ENCODE assay signal across 9 mouse cellular contexts in the genomic region with DNA sequence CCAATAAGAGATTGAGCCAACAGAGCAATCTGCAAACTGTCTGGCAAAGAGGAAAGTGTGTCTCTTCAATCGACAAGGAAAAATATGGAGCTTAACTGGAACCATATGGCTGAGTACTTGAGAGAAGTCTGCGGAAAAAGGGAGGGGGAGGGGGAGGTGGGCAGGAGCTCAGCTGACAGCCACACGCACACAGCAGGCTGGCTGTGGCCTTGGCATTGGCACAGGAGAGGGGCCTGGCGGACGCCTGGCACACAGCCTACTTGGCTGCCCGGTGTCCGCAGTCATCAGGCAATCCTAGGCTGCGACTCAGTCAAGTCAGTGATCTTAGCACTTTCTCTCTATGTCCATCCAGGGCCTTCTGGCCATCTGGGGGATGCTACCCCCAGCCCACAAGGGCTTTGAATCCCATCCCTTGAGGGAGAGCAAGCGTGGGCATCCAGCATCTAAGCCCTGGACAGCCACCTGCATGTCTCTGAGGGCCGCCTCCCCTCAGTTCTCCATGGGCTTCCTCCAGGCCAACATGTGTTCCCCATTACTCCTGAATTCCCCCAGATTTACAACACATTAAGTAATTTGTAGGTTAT.
DNase-seq lines count a peak whose midpoint lies in the region; ATAC-seq and TF ChIP-seq lines count a peak whose summit lies in the region.
"Had no signal": no experiment of that assay in that cellular context is flagged by ENCODE, and none has a peak within 500 bp of the region (broad histone marks: within the 10 kb centered on the region; RNA-seq: fewer than 3 reads in every experiment).

No protein-coding gene starts in this region.

- H3K4me1 ChIP-seq in intestine, embryonic 15.5 days (replicated peaks), result peaks cover 12% of the 10 kb centered on the region
- H3K4me1 ChIP-seq in intestine, postnatal 0 days (replicated peaks; ENCODE audit: control insufficient read depth, insufficient read depth, low read length), result no peaks in the 10 kb centered on the region
- H3K4me1 ChIP-seq in forebrain, embryonic 14.5 days (ENCODE audit: control insufficient read depth, insufficient read depth, low read length), result peaks cover 47% of the 10 kb centered on the region
- peaks cover 40% of the 10 kb centered on the region for H3K4me1 ChIP-seq in hindbrain, embryonic 12.5 days
- H3K4me1 ChIP-seq in limb, embryonic 15.5 days, result peaks cover 52% of the 10 kb centered on the region
- peaks cover 3% of the 10 kb centered on the region for H3K4me1 ChIP-seq in stomach, postnatal 0 days (replicated peaks; ENCODE audit: control insufficient read depth, insufficient read depth)

- H3K9ac ChIP-seq in intestine, embryonic 15.5 days, result no peak overlapping the region
- H3K9ac ChIP-seq in intestine, postnatal 0 days (ENCODE audit: low read depth, low read length), result no peak overlapping the region
- H3K9ac ChIP-seq in forebrain, embryonic 14.5 days (ENCODE audit: low read length), result no peak overlapping the region
- no peak overlapping the region for H3K9ac ChIP-seq in hindbrain, embryonic 12.5 days
- H3K9ac ChIP-seq in limb, embryonic 15.5 days, result no peak overlapping the region
- no peak overlapping the region; the same call in 1 of the 2 replicates for H3K9ac ChIP-seq in stomach, postnatal 0 days (ENCODE audit: low read length)
- H3K9ac ChIP-seq: midbrain, embryonic 12.5 days had no signal

- 41% methylated on average over 10 of the region's 10 CpGs for WGBS in intestine, embryonic 15.5 days
- 59% methylated on average over 10 of the region's 10 CpGs for WGBS in intestine, postnatal 0 days
- WGBS in forebrain, embryonic 14.5 days, result 16% methylated on average over 10 of the region's 10 CpGs
- 24% methylated on average over 10 of the region's 10 CpGs for WGBS in hindbrain, embryonic 12.5 days
- WGBS in limb, embryonic 15.5 days, result 21% methylated on average over 10 of the region's 10 CpGs
- WGBS in stomach, postnatal 0 days, result 37% methylated on average over 10 of the region's 10 CpGs

- no peak for TF ChIP-seq CTCF in intestine, postnatal 0 days (IDR thresholded peaks at IDR 0.05; ENCODE audit: low read depth)
- no peak for TF ChIP-seq CTCF in stomach, postnatal 0 days (IDR thresholded peaks at IDR 0.05; ENCODE audit: low read depth)

- no peaks in the 10 kb centered on the region; the same call in 1 of the 2 replicates for H3K27me3 ChIP-seq in intestine, embryonic 15.5 days (replicated peaks)
- H3K27me3 ChIP-seq in intestine, postnatal 0 days (replicated peaks; ENCODE audit: control insufficient read depth, insufficient read depth, low read length), result no peaks in the 10 kb centered on the region
- H3K27me3 ChIP-seq in forebrain, embryonic 14.5 days (replicated peaks; ENCODE audit: control insufficient read depth, insufficient read depth, low read length), result peaks cover 9% of the 10 kb centered on the region
- H3K27me3 ChIP-seq in hindbrain, embryonic 12.5 days, result peaks cover 86% of the 10 kb centered on the region
- H3K27me3 ChIP-seq in limb, embryonic 15.5 days, result peaks cover 65% of the 10 kb centered on the region
- no peaks in the 10 kb centered on the region for H3K27me3 ChIP-seq in stomach, postnatal 0 days (ENCODE audit: control insufficient read depth, insufficient read depth, low read length)

- H3K4me3 ChIP-seq in intestine, embryonic 15.5 days (replicated peaks), result no peak overlapping the region
- no peak overlapping the region for H3K4me3 ChIP-seq in intestine, postnatal 0 days (ENCODE audit: low read depth, low read length)
- H3K4me3 ChIP-seq in forebrain, embryonic 14.5 days (ENCODE audit: low read depth, low read length), result no peak overlapping the region
- no peak overlapping the region for H3K4me3 ChIP-seq in hindbrain, embryonic 12.5 days
- no peak overlapping the region for H3K4me3 ChIP-seq in limb, embryonic 15.5 days
- no peak overlapping the region for H3K4me3 ChIP-seq in stomach, postnatal 0 days (ENCODE audit: low read depth, low read length)
- H3K4me3 ChIP-seq: midbrain, embryonic 12.5 days had no signal

- no peak for TF ChIP-seq EP300 in stomach, postnatal 0 days (optimal IDR thresholded peaks at IDR 0.05)

- H3K27ac ChIP-seq in intestine, embryonic 15.5 days, result no peak overlapping the region
- no peak overlapping the region for H3K27ac ChIP-seq in intestine, postnatal 0 days (ENCODE audit: low read depth, low read length)
- 0 out of 2 replicates have a peak overlapping the region, but pooled peaks have one; percentile 14 for H3K27ac ChIP-seq in forebrain, embryonic 14.5 days (ENCODE audit: low read depth, low read length)
- H3K27ac ChIP-seq in hindbrain, embryonic 12.5 days, result 0 out of 2 replicates have a peak overlapping the region, but pooled peaks have one; percentile 1
- H3K27ac ChIP-seq in limb, embryonic 15.5 days, result peak overlapping the region; percentile 54
- peak overlapping the region; percentile 20; the same call in 1 of the 2 replicates for H3K27ac ChIP-seq in stomach, postnatal 0 days (replicated peaks)
- H3K27ac ChIP-seq: midbrain, embryonic 12.5 days had no signal

- no peaks in the 10 kb centered on the region for H3K9me3 ChIP-seq in intestine, embryonic 15.5 days
- H3K9me3 ChIP-seq in intestine, postnatal 0 days (ENCODE audit: control insufficient read depth), result no peaks in the 10 kb centered on the region
- H3K9me3 ChIP-seq in forebrain, embryonic 14.5 days (replicated peaks; ENCODE audit: control insufficient read depth, low read length), result no peaks in the 10 kb centered on the region
- no peaks in the 10 kb centered on the region for H3K9me3 ChIP-seq in hindbrain, embryonic 12.5 days (replicated peaks)
- no peaks in the 10 kb centered on the region for H3K9me3 ChIP-seq in limb, embryonic 15.5 days
- no peaks in the 10 kb centered on the region for H3K9me3 ChIP-seq in stomach, postnatal 0 days (ENCODE audit: control insufficient read depth, low read length)
- H3K9me3 ChIP-seq: midbrain, embryonic 12.5 days had no signal

- peak; percentile 84 for DNase-seq in cerebellum, adult 11-12 months
- peak; percentile 94 for DNase-seq in forebrain, embryonic 14.5 days (ENCODE audit: low spot score)
- DNase-seq in stomach, postnatal 0 days (ENCODE audit: low spot score), result peak; percentile 49

- H3K36me3 ChIP-seq in intestine, embryonic 15.5 days, result no peaks in the 10 kb centered on the region
- no peaks in the 10 kb centered on the region for H3K36me3 ChIP-seq in intestine, postnatal 0 days (ENCODE audit: control insufficient read depth, insufficient read depth)
- no peaks in the 10 kb centered on the region for H3K36me3 ChIP-seq in forebrain, embryonic 14.5 days (ENCODE audit: control insufficient read depth, insufficient read depth, low read length)
- no peaks in the 10 kb centered on the region for H3K36me3 ChIP-seq in hindbrain, embryonic 12.5 days
- no peaks in the 10 kb centered on the region for H3K36me3 ChIP-seq in limb, embryonic 15.5 days
- H3K36me3 ChIP-seq in stomach, postnatal 0 days (ENCODE audit: control insufficient read depth, insufficient read depth, low read length), result no peaks in the 10 kb centered on the region
- H3K36me3 ChIP-seq: midbrain, embryonic 12.5 days had no signal

- ATAC-seq in intestine, embryonic 15.5 days, result peak; percentile 56; the same call in 1 of the 2 replicates
- ATAC-seq in intestine, postnatal 0 days, result no peak
- peak; percentile 78 for ATAC-seq in forebrain, embryonic 14.5 days
- ATAC-seq in hindbrain, embryonic 12.5 days (ENCODE audit: low FRiP score), result no peak
- peak; percentile 70 for ATAC-seq in limb, embryonic 15.5 days (ENCODE audit: insufficient number of reproducible peaks, low FRiP score, low TSS enrichment, low read depth)
- ATAC-seq in stomach, postnatal 0 days (ENCODE audit: low FRiP score, low TSS enrichment), result no peak
- no peak for ATAC-seq in activated CD4-positive, CD25-positive, alpha-beta regulatory T cell, adult 4 months

- H3K4me2 ChIP-seq in intestine, embryonic 15.5 days (replicated peaks), result no peak overlapping the region
- no peak overlapping the region for H3K4me2 ChIP-seq in intestine, postnatal 0 days (replicated peaks; ENCODE audit: low read depth)
- H3K4me2 ChIP-seq in forebrain, embryonic 14.5 days (ENCODE audit: low read length), result no peak overlapping the region
- no peak overlapping the region for H3K4me2 ChIP-seq in hindbrain, embryonic 12.5 days (replicated peaks)
- H3K4me2 ChIP-seq in limb, embryonic 15.5 days, result peak overlapping the region; percentile 38
- no peak overlapping the region for H3K4me2 ChIP-seq in stomach, postnatal 0 days (replicated peaks; ENCODE audit: low read depth)
- H3K4me2 ChIP-seq: midbrain, embryonic 12.5 days had no signal

Comparison
In these comparisons a context has a peak if more than half of its experiments do, and no peak if none do; other contexts are left out.
1. ATAC-seq: peak in intestine, embryonic 15.5 days (single experiment), forebrain, embryonic 14.5 days (single experiment) and limb, embryonic 15.5 days (single experiment); none in intestine, postnatal 0 days (single experiment), hindbrain, embryonic 12.5 days (single experiment), stomach, postnatal 0 days (single experiment) and activated CD4-positive, CD25-positive, alpha-beta regulatory T cell, adult 4 months (single experiment).
2. H3K27ac ChIP-seq: peak in forebrain, embryonic 14.5 days (single experiment), hindbrain, embryonic 12.5 days (single experiment), limb, embryonic 15.5 days (single experiment) and stomach, postnatal 0 days (single experiment); none in intestine, embryonic 15.5 days (single experiment) and intestine, postnatal 0 days (single experiment).
3. Peak in every context shown above with its lines, with median percentiles within 50 percentile points of each other: DNase-seq.